Mouse (Mus musculus) limb, embryonic 12.5 days (tissue): ENCODE data around the gene Oaf. TPM values are rescaled to one million over a fixed set of nuclear protein-coding genes. Genes with fewer than 3 reads are reported as not detected.

Experiments used
- ATAC-seq: fragments of 200-750 bp; cut with Nextera tagmentation; 2 replicates; pipeline ENCODE4 v1.8.0; 2017; ENCODE audit warnings: low read depth, moderate TSS enrichment; ENCODE audit not compliant: insufficient number of reproducible peaks, insufficient read depth, low FRiP score, low TSS enrichment
- H3K27ac ChIP-seq: fragments of 300-500 bp; sonication (generic); 2 replicates; pipeline ENCODE4 v1.5.1; 2016; ENCODE audit warnings: mild to moderate bottlenecking, moderate library complexity
- H3K27me3 ChIP-seq: fragments of 300-500 bp; sonication (generic); 2 replicates; pipeline ENCODE4 v1.6.1; 2016; ENCODE audit warnings: mild to moderate bottlenecking, moderate library complexity
- H3K36me3 ChIP-seq: fragments of 300-500 bp; sonication (generic); 2 replicates; pipeline ENCODE4 v1.6.1; 2016; ENCODE audit warnings: mild to moderate bottlenecking, moderate library complexity
- H3K4me1 ChIP-seq: fragments of 300-500 bp; sonication (generic); replicated peaks from 2 replicates; pipeline ENCODE4 v1.6.1; 2016
- H3K4me2 ChIP-seq: fragments of 300-500 bp; sonication (generic); 2 replicates; pipeline ENCODE4 v1.6.1; 2016; ENCODE audit warnings: mild to moderate bottlenecking, moderate library complexity
- H3K4me3 ChIP-seq: fragments of 300-500 bp; sonication (generic); replicated peaks from 2 replicates; pipeline ENCODE4 v1.5.1; 2016; ENCODE audit warnings: mild to moderate bottlenecking
- H3K9ac ChIP-seq: fragments of 300-500 bp; sonication (generic); replicated peaks from 2 replicates; pipeline ENCODE4 v1.6.1; 2016; ENCODE audit warnings: mild to moderate bottlenecking, moderate library complexity
- H3K9me3 ChIP-seq: fragments of 300-500 bp; sonication (generic); 2 replicates; pipeline ENCODE4 v1.6.1; 2016; ENCODE audit warnings: mild to moderate bottlenecking, moderate library complexity
- WGBS: fragments of 180-500 bp; shearing (Covaris S2); methylation state at CpG from one replicate; pipeline ENCODE4 v1.1.7; 2016; 5-methylcytosine and 5-hydroxymethylcytosine counted together
- polyA plus RNA-seq: library from polyadenylated mRNA; unstranded; fragments of >200 nt; fragmentation: Nextera tagmentation; extraction: Ambion mirVana; gene quantifications from 2 replicates; pipeline ENCODE4 v1.2.1, GENCODE M21; 2016

Oaf gene
- polyA plus RNA-seq, 1 experiment from 2014 or later, result 100 TPM

DNA sequence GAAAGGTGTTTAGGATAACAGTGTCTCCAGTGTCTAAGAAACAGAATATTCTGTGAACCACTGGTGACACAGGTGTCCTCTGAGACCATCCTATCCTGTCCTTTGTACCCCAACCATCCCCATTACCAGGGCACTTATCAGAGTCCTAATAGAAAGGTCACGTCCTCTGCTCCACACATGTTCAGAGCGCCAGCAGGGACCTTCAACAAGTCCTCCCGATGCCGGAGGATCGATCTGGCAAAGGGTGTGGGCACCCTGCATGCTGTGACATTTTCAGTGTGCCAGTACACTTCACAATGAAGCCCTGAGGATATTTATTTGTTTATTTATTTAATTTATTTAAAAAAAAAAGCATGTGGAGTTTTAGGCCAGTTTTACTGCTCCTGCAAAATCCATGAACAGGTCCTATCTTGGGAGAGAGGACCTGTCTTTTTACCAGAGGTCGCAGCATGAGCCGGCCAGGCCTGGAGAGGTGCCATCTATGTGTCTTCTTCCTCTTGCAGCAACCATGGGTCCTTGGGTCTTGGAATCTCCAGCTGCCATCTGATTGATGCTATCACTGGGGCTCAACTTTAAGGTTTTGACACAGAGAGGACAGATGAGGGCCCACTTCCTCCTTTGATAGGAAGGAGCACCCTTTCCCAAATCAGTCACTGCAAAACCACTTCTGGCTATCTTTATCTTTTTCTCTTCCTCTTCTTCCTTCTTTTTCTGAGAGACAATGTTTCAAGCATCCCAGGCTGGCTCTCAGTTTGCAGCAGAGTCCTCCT, 6.3 kb upstream of the Oaf start:
- ATAC-seq, result no peak
- Histone ChIP-seq H3K9ac (no peak overlapping the region), H3K27me3 (no peaks in the 10 kb centered on the region), H3K4me3 (no peak overlapping the region), H3K27ac (peak overlapping the region; percentile 82), H3K4me2 (no peak overlapping the region), H3K9me3 (no peaks in the 10 kb centered on the region), H3K4me1 (peaks cover 45% of the 10 kb centered on the region), H3K36me3 (no peaks in the 10 kb centered on the region)
- WGBS, result 89% methylated on average over 7 of the region's 7 CpGs

DNA sequence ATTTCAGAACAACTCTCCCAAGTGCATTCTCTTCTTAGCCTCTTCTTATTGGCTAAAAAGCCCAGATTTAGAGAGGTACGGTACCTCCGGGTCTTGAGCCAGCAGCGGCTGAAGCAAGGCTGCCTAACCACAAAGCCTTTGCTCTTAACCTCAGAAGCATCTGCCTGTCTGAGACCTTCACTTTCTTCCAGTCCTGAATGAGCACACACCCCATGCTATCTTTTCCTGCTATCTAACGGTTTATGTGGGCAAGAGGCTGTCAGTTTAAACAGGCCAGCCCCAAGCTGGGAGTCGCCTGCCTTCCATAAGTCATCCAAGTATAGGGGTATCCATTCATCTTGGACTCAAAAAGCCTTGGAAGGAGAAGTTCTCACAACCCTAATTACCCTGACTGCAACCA, 2.7 kb upstream of the Oaf start:
- H3K27ac ChIP-seq, result no peak overlapping the region
- no peaks in the 10 kb centered on the region for H3K9me3 ChIP-seq
- H3K27me3 ChIP-seq, result no peaks in the 10 kb centered on the region
- WGBS, result 85% methylated on average over 5 of the region's 5 CpGs
- no peaks in the 10 kb centered on the region for H3K36me3 ChIP-seq
- H3K4me2 ChIP-seq, result no peak overlapping the region
- ATAC-seq, result no peak
- H3K4me3 ChIP-seq, result no peak overlapping the region
- no peak overlapping the region for H3K9ac ChIP-seq
- H3K4me1 ChIP-seq, result peaks cover 50% of the 10 kb centered on the region

DNA sequence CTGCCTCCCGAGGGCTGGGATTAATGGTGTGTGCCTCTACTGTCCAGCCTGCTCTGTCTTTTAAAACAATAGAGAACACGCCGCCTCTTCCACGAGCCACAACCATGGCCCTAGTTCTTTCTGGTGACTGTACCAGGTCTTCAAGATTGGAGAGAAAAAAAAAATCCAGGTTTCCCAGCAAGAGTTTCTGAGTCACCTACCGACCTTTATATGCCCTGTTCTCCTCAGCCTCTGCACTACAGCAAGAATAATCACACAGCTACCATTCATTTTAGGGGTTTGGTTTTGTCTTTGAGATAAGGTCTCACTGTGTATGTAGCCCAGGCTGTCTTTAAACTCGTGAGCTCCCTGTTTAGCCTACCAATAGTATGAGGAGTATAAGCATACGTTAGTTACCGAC, 2.3 kb upstream of the Oaf start:
- no peak overlapping the region for H3K9ac ChIP-seq
- no peaks in the 10 kb centered on the region for H3K9me3 ChIP-seq
- no peak overlapping the region for H3K4me2 ChIP-seq
- H3K4me1 ChIP-seq, result peaks cover 53% of the 10 kb centered on the region
- no peaks in the 10 kb centered on the region for H3K27me3 ChIP-seq
- no peak overlapping the region for H3K27ac ChIP-seq
- WGBS, result 88% methylated on average over 8 of the region's 8 CpGs
- no peak for ATAC-seq
- H3K4me3 ChIP-seq, result no peak overlapping the region
- H3K36me3 ChIP-seq, result peaks cover 4% of the 10 kb centered on the region

DNA sequence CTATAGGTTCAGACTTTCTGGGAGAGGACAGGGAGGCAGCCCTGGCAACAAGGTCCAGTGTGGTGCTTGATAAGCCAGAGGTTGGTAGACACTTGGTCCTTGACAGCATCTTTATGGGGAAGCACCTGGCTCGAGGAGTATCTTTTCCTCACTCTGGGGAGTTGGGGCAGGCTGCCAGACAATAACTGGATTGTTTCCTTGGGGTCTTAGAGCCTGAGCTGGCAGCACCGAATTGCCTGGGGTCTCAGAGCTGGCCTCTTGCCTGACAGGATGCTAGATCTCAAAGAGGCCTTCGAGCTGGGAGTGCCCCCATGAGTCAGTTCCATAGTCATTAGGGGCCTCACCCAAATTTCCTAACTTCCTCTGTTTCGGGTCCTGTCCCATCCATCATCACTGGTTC, 1.6 kb upstream of the Oaf start:
- no peak for ATAC-seq
- Histone ChIP-seq H3K4me2 (no peak overlapping the region), H3K27me3 (no peaks in the 10 kb centered on the region)

DNA sequence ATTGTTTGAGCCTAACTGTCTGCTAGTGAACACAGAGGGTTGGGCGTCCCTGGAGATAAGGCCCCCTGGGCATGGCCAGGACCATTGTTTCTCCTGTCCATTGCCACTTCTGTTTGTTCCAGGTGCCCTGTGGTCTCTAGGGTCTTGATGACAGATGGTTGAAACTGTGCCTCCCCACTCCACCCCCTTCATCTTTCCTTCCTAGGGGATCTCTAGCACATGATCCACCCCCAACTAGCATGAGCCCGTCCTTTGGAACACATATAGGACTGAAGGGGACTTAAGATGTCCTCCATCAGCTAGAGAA, 836 bp upstream of the Oaf start:
- H3K4me3 ChIP-seq, result peak overlapping the region; percentile 99
- peaks cover 57% of the 10 kb centered on the region for H3K4me1 ChIP-seq
- peak overlapping the region; percentile 89; the same call in 1 of the 2 replicates for H3K9ac ChIP-seq
- peaks cover 18% of the 10 kb centered on the region for H3K36me3 ChIP-seq
- no peaks in the 10 kb centered on the region for H3K27me3 ChIP-seq
- H3K4me2 ChIP-seq, result peak overlapping the region; percentile 89
- ATAC-seq, result no peak
- WGBS, result 33% methylated on average over 2 of the region's 2 CpGs
- no peaks in the 10 kb centered on the region for H3K9me3 ChIP-seq
- peak overlapping the region; percentile 97 for H3K27ac ChIP-seq

More for the DNA sequence above, 1.6 kb upstream of the Oaf start:
- Histone ChIP-seq H3K4me1 (peaks cover 53% of the 10 kb centered on the region), H3K9me3 (no peaks in the 10 kb centered on the region), H3K4me3 (no peak overlapping the region), H3K27ac (peak overlapping the region; percentile 97), H3K36me3 (peaks cover 10% of the 10 kb centered on the region), H3K9ac (no peak overlapping the region)
- WGBS, result 44% methylated on average over 4 of the region's 4 CpGs

DNA sequence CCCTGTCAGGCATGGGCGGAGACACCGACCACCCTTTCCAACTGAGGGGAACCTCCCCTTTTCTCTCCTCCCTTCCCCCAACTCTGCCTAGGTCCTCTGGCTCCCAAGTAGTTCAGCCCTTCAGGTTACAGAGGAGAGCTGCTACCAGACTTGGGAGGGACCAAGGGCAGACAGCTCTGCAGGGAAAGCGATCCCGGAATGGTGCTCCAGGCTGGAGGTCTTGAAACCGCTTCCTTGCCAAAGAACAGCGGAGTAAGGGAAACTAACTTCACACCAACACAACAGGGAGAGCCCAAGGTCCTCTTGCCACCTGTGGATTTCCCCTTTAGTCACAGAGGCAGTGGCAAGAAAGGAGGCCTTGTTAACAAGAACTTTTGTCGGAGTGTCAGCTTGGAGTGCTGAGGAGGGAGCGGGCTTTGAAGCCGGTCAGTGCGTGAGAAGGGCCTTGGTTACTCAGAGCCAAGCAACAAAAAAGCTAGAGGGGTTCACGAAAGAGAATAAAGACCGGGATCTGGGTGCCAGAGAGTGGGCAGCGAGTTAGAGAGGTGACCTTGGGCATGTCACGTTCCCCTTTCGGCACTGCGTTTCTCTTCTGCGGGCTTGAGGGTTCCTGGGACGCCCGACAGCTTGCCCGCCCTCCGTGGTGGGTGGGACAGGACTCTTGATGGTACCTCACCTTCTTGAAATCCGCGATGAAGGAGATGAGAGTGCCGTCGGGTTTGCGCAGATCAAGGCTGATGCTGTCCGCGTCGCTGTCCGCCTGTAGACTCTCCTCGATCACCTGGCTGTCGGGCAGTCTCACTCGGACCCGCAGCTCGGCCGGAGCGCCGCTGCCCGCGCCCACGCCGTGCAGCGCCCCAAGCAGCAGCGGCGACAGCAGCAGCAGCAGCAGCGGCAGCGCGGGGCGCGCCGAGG, 823 bp downstream of the Oaf start:
- ATAC-seq, result no peak

DNA sequence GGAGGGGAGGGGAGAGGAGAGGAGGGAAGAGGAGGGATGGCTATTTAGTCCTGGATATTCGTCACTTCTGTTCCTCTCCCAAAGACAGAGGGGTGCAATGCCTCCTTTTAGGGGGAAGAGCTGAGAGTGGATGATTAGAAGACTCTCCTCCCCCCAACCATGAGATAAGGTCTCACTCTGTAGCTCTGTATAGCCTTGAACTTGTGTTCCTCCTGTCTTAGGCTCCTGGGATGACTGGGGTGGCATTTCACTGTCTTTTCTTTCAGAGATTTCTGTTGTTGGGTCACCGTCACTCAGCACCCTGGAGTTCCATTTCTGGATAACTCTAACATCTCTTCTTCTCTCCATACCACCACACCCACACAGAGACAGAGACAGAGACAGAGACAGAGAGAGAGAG, 1.5 kb downstream of the Oaf start:
- Histone ChIP-seq H3K9me3 (no peaks in the 10 kb centered on the region), H3K36me3 (peaks cover 41% of the 10 kb centered on the region), H3K4me3 (peak overlapping the region; percentile 99), H3K27me3 (no peaks in the 10 kb centered on the region), H3K27ac (peak overlapping the region; percentile 97; the same call in 1 of the 2 replicates), H3K9ac (peak overlapping the region; percentile 89), H3K4me1 (peaks cover 61% of the 10 kb centered on the region), H3K4me2 (peak overlapping the region; percentile 89)
- no peak for ATAC-seq
- WGBS, result 37% methylated on average over 2 of the region's 2 CpGs

More for the DNA sequence above, 823 bp downstream of the Oaf start:
- peak overlapping the region; percentile 97 for H3K27ac ChIP-seq
- peaks cover 58% of the 10 kb centered on the region for H3K4me1 ChIP-seq
- no peaks in the 10 kb centered on the region for H3K9me3 ChIP-seq
- WGBS, result under 1% methylated on average over 49 of the region's 51 CpGs
- peaks cover 34% of the 10 kb centered on the region for H3K36me3 ChIP-seq
- H3K9ac ChIP-seq, result peak overlapping the region; percentile 89
- no peaks in the 10 kb centered on the region for H3K27me3 ChIP-seq
- H3K4me3 ChIP-seq, result peak overlapping the region; percentile 99
- H3K4me2 ChIP-seq, result peak overlapping the region; percentile 89

DNA sequence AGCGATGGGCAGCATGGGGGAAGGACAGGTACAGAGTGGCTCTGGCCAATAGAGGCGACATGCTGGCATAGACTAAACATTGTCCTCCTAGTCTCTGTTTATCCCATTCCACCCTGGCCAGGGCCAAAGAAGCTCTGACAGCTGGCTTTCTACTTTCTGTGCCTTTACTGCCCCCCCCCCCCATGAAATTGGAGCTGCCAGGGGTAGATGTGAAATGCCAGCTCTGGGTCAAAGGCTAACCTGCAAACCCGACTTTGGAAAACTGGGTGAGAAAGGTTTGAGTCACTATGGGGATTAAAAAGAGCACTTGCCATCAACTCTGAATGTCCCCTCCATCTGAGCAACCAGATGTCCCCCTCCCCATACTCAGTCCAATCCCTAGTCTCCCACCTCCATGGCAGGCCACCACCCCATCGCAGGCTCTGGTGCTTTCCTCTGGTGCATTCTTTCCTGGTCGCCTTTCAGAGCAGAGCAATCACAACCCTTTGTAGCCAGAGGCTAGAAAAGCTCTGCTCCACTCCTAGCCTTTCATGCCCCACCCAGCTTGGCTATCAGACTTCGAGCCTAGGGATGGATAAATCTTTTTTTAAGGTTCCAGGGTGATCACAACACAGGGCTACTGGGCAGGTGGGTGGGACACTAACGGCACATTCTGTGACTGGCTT, 2.5 kb downstream of the Oaf start:
- 31% methylated on average over 7 of the region's 7 CpGs for WGBS

DNA sequence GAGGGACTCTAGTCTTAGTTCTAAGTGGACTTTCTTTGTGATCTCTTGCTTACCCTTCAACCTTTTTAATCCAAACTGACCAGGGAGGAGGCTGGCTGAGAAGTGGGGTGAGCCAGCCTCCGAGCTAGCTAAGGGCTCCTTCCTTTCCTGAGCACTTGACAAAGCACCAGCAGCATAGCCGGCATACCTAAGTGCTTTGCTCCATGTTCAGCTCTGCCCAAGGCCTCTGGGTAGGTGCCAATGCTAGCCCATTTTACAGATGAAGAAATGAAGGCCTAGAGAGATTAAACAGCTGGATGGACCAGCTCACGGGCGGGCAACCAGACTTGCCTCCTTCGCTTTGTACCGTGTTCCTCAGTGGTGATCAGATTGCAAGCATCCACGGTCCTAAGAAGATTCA, 3.1 kb downstream of the Oaf start:
- Histone ChIP-seq H3K9ac (no peak overlapping the region), H3K27ac (peak overlapping the region; percentile 23; the same call in 1 of the 2 replicates), H3K9me3 (no peaks in the 10 kb centered on the region), H3K4me1 (peaks cover 74% of the 10 kb centered on the region), H3K4me2 (peak overlapping the region; percentile 89), H3K36me3 (peaks cover 50% of the 10 kb centered on the region), H3K4me3 (peak overlapping the region; percentile 99), H3K27me3 (no peaks in the 10 kb centered on the region)
- no peak for ATAC-seq
- WGBS, result 89% methylated on average over 7 of the region's 7 CpGs

More for the DNA sequence above, 2.5 kb downstream of the Oaf start:
- Histone ChIP-seq H3K4me1 (peaks cover 71% of the 10 kb centered on the region), H3K4me2 (peak overlapping the region; percentile 89), H3K36me3 (peaks cover 44% of the 10 kb centered on the region), H3K27me3 (no peaks in the 10 kb centered on the region), H3K4me3 (peak overlapping the region; percentile 99), H3K9ac (peak overlapping the region; percentile 89), H3K9me3 (no peaks in the 10 kb centered on the region), H3K27ac (peak overlapping the region; percentile 97; the same call in 1 of the 2 replicates)
- ATAC-seq, result no peak

DNA sequence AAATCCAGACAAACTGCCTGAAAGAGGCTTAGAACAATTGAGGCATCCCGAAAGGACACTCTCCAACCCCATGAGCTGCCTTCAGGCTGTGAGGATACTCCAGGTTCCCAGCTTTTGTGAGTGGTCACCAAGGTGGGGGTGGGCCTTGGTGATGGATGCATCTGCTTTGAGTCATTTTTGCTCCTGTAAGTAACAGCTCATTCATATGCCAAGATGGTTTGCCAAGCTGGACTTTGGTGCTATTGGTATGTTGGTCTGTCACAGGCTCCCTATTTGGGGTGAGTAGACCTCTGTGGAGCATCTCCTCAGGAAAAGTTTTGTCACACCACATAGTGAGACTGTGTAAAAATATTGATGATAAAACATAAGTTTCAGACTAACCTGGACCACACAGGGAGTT, 3.6 kb downstream of the Oaf start:
- Histone ChIP-seq H3K27me3 (no peaks in the 10 kb centered on the region), H3K4me2 (no peak overlapping the region), H3K9ac (no peak overlapping the region), H3K27ac (no peak overlapping the region), H3K4me3 (no peak overlapping the region), H3K4me1 (peaks cover 74% of the 10 kb centered on the region), H3K36me3 (peaks cover 55% of the 10 kb centered on the region), H3K9me3 (no peaks in the 10 kb centered on the region)
- 94% methylated on average over 1 of the region's 1 CpGs for WGBS
- ATAC-seq, result no peak

DNA sequence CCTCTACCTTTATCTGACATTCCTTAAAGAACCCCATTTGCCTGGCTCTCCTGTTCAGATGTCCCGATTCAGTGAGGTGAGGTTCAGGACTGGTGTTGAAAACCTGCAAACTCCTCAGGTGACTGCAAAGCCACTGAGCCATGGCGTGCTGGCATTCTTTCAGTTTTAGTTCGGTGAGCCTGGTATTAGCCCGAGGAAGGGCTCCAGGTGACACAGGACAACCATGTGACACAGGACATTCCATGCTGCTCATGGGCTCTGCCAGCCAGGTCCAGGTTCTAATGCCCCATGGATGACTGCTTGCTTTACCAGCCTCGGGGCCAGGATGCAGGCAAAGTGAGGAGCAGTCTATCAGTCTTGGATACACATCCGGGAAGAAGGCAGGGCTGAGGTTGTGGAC, 4.4 kb downstream of the Oaf start:
- Histone ChIP-seq H3K9me3 (no peaks in the 10 kb centered on the region), H3K36me3 (peaks cover 63% of the 10 kb centered on the region), H3K9ac (no peak overlapping the region), H3K4me1 (peaks cover 75% of the 10 kb centered on the region), H3K4me2 (no peak overlapping the region), H3K27me3 (no peaks in the 10 kb centered on the region), H3K4me3 (no peak overlapping the region), H3K27ac (no peak overlapping the region)
- WGBS, result 88% methylated on average over 6 of the region's 6 CpGs
- no peak for ATAC-seq
